Mouse (Mus musculus) limb, embryonic 11.5 days (tissue): ENCODE results near the gene Eml6. TPM values are rescaled to one million over a fixed set of nuclear protein-coding genes. Genes with fewer than 3 reads are reported as not detected.

Experiments
- ATAC-seq: fragments of 200-750 bp; cut with Nextera tagmentation; 2 replicates; pipeline ENCODE4 v1.8.0; 2017; ENCODE audit warnings: low read depth; ENCODE audit not compliant: insufficient number of reproducible peaks, low FRiP score, low TSS enrichment
- DNase-seq: peaks from one replicate; pipeline ENCODE4 v3.0.0-alpha.2; 2015; ENCODE audit warnings: low spot score
- H3K27ac ChIP-seq: fragments of 300-500 bp; sonication (generic); replicated peaks from 2 replicates; pipeline ENCODE4 v1.5.1; 2014; ENCODE audit warnings: low read depth, mild to moderate bottlenecking, low read length
- H3K27me3 ChIP-seq: fragments of 300-500 bp; sonication (generic); 2 replicates; pipeline ENCODE4 v1.6.1; 2014; ENCODE audit warnings: mild to moderate bottlenecking, low read length, mixed read lengths; ENCODE audit not compliant: control insufficient read depth, insufficient read depth
- H3K36me3 ChIP-seq: fragments of 300-500 bp; sonication (generic); 2 replicates; pipeline ENCODE4 v1.6.1; 2014; ENCODE audit warnings: mild to moderate bottlenecking, low read length, moderate library complexity, mixed read lengths; ENCODE audit not compliant: control insufficient read depth, insufficient read depth
- H3K4me1 ChIP-seq: fragments of 300-500 bp; sonication (generic); 2 replicates; pipeline ENCODE4 v1.6.1; 2014; ENCODE audit warnings: low read length, mixed read lengths; ENCODE audit not compliant: control insufficient read depth, insufficient read depth
- H3K4me2 ChIP-seq: fragments of 300-500 bp; sonication (generic); 2 replicates; pipeline ENCODE4 v1.6.1; 2014; ENCODE audit warnings: low read depth, mild to moderate bottlenecking, moderate library complexity; ENCODE audit not compliant: severe bottlenecking
- H3K4me3 ChIP-seq: fragments of 300-500 bp; sonication (generic); 2 replicates; pipeline ENCODE4 v1.5.1; 2014; ENCODE audit warnings: low read depth, low read length
- H3K9ac ChIP-seq: fragments of 300-500 bp; sonication (generic); 2 replicates; pipeline ENCODE4 v1.6.1; 2014; ENCODE audit warnings: mild to moderate bottlenecking, low read length
- H3K9me3 ChIP-seq: fragments of 300-500 bp; sonication (generic); 2 replicates; pipeline ENCODE4 v1.6.1; 2016; ENCODE audit warnings: low read length; ENCODE audit not compliant: control insufficient read depth
- WGBS: fragments of 180-500 bp; shearing (Covaris S2); extraction: QIAGEN DNeasy Blood & Tissue Kit; methylation state at CpG from one replicate; pipeline ENCODE4 v1.1.7; 2014; 5-methylcytosine and 5-hydroxymethylcytosine counted together
- polyA plus RNA-seq: library from polyadenylated mRNA; unstranded; fragments of >200 nt; fragmentation: Nextera tagmentation; extraction: Ambion mirVana; gene quantifications from 2 replicates; pipeline ENCODE4 v1.2.1, GENCODE M21; 2014

The Eml6 gene
- polyA plus RNA-seq, 1 experiment from 2014 or later: 0.64 TPM

- no peak overlapping the region for H3K4me2 ChIP-seq
- no peaks in the 10 kb centered on the region for H3K9me3 ChIP-seq
- ATAC-seq (no peak), DNase-seq (no peak)
- no peaks in the 10 kb centered on the region for H3K4me1 ChIP-seq
- no peaks in the 10 kb centered on the region for H3K27me3 ChIP-seq
- no peak overlapping the region for H3K9ac ChIP-seq
- H3K27ac ChIP-seq: no peak overlapping the region
- no peak overlapping the region for H3K4me3 ChIP-seq
- 73% methylated on average over 2 of the region's 2 CpGs for WGBS
- H3K36me3 ChIP-seq: no peaks in the 10 kb centered on the region
Observed at GRCm38 (mm10) chr11:29924332-29924731, 101.5 kb downstream of the Eml6 start.

- ATAC-seq (no peak), DNase-seq (no peak)
- Histone ChIP-seq H3K9ac (no peak overlapping the region), H3K4me2 (no peak overlapping the region), H3K27ac (no peak overlapping the region), H3K27me3 (no peaks in the 10 kb centered on the region), H3K4me3 (no peak overlapping the region), H3K4me1 (no peaks in the 10 kb centered on the region), H3K9me3 (no peaks in the 10 kb centered on the region), H3K36me3 (no peaks in the 10 kb centered on the region)
- WGBS: 85% methylated on average over 1 of the region's 1 CpGs
Observed at GRCm38 (mm10) chr11:29923851-29924250, 102.0 kb downstream of the Eml6 start.

- H3K4me1 ChIP-seq: no peaks in the 10 kb centered on the region
- no peak for ATAC-seq
- 86% methylated on average over 4 of the region's 4 CpGs for WGBS
Observed at GRCm38 (mm10) chr11:29913180-29913579, 112.7 kb downstream of the Eml6 start.

GRCm38 (mm10) chr11:29909330-29909729, 116.5 kb downstream of the Eml6 start:
- Histone ChIP-seq H3K9ac (no peak overlapping the region), H3K4me1 (no peaks in the 10 kb centered on the region), H3K36me3 (no peaks in the 10 kb centered on the region), H3K27me3 (no peaks in the 10 kb centered on the region), H3K4me3 (no peak overlapping the region), H3K9me3 (no peaks in the 10 kb centered on the region), H3K4me2 (no peak overlapping the region), H3K27ac (no peak overlapping the region)
- DNase-seq (no peak), ATAC-seq (no peak)

More at GRCm38 (mm10) chr11:29913180-29913579, 112.7 kb downstream of the Eml6 start:
- no peak overlapping the region for H3K27ac ChIP-seq
- no peak for DNase-seq
- H3K36me3 ChIP-seq: no peaks in the 10 kb centered on the region
- H3K9ac ChIP-seq: no peak overlapping the region
- no peaks in the 10 kb centered on the region for H3K27me3 ChIP-seq
- H3K4me2 ChIP-seq: no peak overlapping the region
- no peaks in the 10 kb centered on the region for H3K9me3 ChIP-seq
- H3K4me3 ChIP-seq: no peak overlapping the region

GRCm38 (mm10) chr11:29885160-29885559, 140.7 kb downstream of the Eml6 start:
- Histone ChIP-seq H3K36me3 (no peaks in the 10 kb centered on the region), H3K27ac (no peak overlapping the region), H3K9ac (no peak overlapping the region), H3K27me3 (no peaks in the 10 kb centered on the region), H3K4me2 (no peak overlapping the region), H3K4me3 (no peak overlapping the region), H3K9me3 (no peaks in the 10 kb centered on the region), H3K4me1 (no peaks in the 10 kb centered on the region)
- DNase-seq (peak; percentile 67), ATAC-seq (peak; percentile 65; the same call in 1 of the 2 replicates)
- WGBS: 8% methylated on average over 1 of the region's 1 CpGs

GRCm38 (mm10) chr11:29884355-29884754, 141.5 kb downstream of the Eml6 start:
- Histone ChIP-seq H3K4me1 (no peaks in the 10 kb centered on the region), H3K27me3 (no peaks in the 10 kb centered on the region), H3K27ac (no peak overlapping the region), H3K4me2 (no peak overlapping the region), H3K4me3 (no peak overlapping the region), H3K36me3 (no peaks in the 10 kb centered on the region), H3K9ac (no peak overlapping the region), H3K9me3 (no peaks in the 10 kb centered on the region)
- ATAC-seq (no peak), DNase-seq (no peak)
- WGBS: 71% methylated on average over 1 of the region's 1 CpGs

GRCm38 (mm10) chr11:29883024-29883423, 142.8 kb downstream of the Eml6 start:
- no peaks in the 10 kb centered on the region for H3K36me3 ChIP-seq
- WGBS: 80% methylated on average over 4 of the region's 4 CpGs
- H3K9me3 ChIP-seq: no peaks in the 10 kb centered on the region
- DNase-seq: no peak
- no peak overlapping the region for H3K9ac ChIP-seq
- no peak overlapping the region for H3K27ac ChIP-seq
- ATAC-seq: no peak
- H3K4me3 ChIP-seq: no peak overlapping the region
- H3K4me1 ChIP-seq: no peaks in the 10 kb centered on the region
- no peaks in the 10 kb centered on the region for H3K27me3 ChIP-seq
- no peak overlapping the region for H3K4me2 ChIP-seq

GRCm38 (mm10) chr11:29879641-29880040, 146.2 kb downstream of the Eml6 start:
- H3K27ac ChIP-seq: no peak overlapping the region
- ATAC-seq: no peak

GRCm38 (mm10) chr11:29877981-29878380, 147.9 kb downstream of the Eml6 start:
- ATAC-seq: no peak
- no peaks in the 10 kb centered on the region for H3K36me3 ChIP-seq
- no peak for DNase-seq
- H3K9ac ChIP-seq: no peak overlapping the region
- no peaks in the 10 kb centered on the region for H3K27me3 ChIP-seq
- no peaks in the 10 kb centered on the region for H3K4me1 ChIP-seq
- H3K27ac ChIP-seq: no peak overlapping the region
- no peaks in the 10 kb centered on the region for H3K9me3 ChIP-seq
- no peak overlapping the region for H3K4me3 ChIP-seq
- WGBS: 89% methylated on average over 1 of the region's 1 CpGs
- no peak overlapping the region for H3K4me2 ChIP-seq

More at GRCm38 (mm10) chr11:29879641-29880040, 146.2 kb downstream of the Eml6 start:
- no peaks in the 10 kb centered on the region for H3K9me3 ChIP-seq
- H3K4me2 ChIP-seq: no peak overlapping the region
- H3K4me1 ChIP-seq: no peaks in the 10 kb centered on the region
- no peak overlapping the region for H3K9ac ChIP-seq
- no peaks in the 10 kb centered on the region for H3K36me3 ChIP-seq
- no peak for DNase-seq
- 88% methylated on average over 2 of the region's 2 CpGs for WGBS
- no peak overlapping the region for H3K4me3 ChIP-seq
- no peaks in the 10 kb centered on the region for H3K27me3 ChIP-seq
